Mouse (Mus musculus): ENCODE data around the gene Ndufa13.

DNA sequence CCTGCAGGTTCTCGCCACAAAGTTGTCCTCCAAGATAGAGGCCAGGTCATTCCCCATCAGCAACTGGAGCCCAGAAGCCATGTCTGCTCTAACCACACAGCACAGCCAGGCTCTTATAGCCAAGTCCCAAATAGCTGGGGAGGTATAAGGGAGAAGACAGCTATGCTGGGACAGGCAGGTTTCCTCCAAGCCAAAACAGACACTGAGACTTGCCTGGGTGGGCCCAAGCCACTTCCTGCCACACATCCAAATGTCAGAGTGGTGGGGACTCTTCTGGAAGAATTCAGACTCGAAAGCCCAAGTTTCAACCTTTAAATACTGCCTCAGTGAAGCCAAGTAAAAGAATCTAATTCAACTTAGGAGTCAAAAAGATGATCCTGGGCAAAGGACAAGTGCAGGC, 38.0 kb upstream of the Ndufa13 start:
- TF ChIP-seq CTCF (IDR thresholded peaks at IDR 0.05; ENCODE audit: low read depth, low read length) (no peak), POLR2A (IDR thresholded peaks at IDR 0.05; ENCODE audit: borderline replicate concordance, low read depth, low read length) (no peak)
